Mouse (Mus musculus) yolk sac, embryonic 10.5 days (tissue): Measurements from ENCODE around the gene Dnajc6.

ENCODE experiments used
- DNase-seq: peaks from one replicate; pipeline ENCODE4 v3.0.0-alpha.2; 2017; ENCODE audit warnings: low spot score

Dnajc6 gene

DNA sequence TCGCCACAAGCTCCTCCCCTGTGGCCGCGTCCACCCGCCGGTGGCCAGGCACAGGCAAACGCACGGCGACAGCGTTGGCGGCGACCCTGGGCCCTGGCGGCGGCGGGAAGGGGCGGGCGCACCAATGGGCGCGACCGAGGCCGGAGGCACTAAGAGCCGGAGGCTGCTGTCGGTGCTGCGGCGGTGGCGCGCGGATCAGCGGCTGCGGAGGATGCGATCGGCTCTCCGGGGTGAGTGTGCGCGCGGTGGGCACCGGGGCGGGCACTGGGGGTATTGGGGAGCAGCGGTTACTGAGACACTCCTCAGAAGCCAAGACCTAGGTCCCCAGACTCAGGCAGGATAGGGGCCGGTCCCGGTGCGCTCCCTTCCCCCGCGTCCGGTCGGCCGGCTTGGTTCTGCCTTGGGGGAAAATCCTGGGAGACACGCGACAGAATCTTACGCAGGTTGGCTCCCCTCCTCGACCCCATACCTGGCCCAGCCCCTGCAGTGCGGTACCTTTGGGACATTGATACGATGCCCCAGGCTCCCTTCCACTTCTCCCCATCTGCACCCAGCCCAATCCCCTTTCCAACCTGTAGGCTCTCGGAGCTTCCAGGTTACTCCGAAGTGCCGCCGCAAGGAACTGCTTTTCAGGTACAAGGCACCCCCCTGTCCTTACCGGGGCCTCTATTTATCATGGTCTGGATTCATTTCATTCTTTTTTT is at the start of gene Dnajc6:
Dnajc6 (plus strand) TSS at position 115 of the 704 bp plus-strand sequence.
- DNase-seq, result peak; percentile 27

DNA sequence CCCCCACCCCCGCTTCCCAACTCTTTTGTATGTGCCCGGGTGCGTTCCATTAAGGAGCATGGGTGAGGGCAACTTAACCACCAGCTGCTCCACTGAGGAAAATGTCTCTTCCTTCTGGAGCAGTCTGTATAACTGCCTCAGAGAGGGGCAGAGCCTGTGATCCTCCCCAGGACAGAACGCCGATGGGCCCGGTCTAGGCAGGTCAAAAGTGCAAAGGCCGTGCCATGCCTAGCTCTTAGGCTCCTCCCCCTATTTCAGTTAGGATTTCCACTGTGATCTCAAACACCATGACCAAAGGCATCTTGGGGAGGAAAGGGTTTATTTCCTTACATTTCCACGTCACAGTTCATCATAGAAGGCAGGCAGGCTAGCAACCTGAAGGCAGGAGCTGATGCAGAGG is 47.7 kb upstream of the Dnajc6 start:
- peak; percentile 25 for DNase-seq

DNA sequence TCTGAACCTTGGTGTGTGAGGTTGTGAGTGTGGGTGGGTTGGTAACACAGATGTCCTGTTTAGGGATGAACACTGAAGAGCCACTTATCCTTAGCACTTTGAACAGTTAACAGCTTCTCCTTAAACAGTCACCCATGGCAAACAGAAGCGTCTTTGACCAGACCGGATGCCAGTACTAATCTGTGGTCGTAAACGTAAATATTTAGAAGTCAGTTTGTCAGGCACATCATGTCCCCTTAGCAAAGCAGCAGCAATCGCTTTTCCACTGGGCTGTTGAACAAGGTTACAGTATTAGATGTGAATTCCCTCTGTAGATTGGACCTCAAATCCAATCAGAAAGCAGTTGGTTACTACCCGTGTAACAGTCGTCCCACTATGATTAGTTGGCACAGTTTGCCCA is 47.1 kb upstream of the Dnajc6 start:
- no peak for DNase-seq

DNA sequence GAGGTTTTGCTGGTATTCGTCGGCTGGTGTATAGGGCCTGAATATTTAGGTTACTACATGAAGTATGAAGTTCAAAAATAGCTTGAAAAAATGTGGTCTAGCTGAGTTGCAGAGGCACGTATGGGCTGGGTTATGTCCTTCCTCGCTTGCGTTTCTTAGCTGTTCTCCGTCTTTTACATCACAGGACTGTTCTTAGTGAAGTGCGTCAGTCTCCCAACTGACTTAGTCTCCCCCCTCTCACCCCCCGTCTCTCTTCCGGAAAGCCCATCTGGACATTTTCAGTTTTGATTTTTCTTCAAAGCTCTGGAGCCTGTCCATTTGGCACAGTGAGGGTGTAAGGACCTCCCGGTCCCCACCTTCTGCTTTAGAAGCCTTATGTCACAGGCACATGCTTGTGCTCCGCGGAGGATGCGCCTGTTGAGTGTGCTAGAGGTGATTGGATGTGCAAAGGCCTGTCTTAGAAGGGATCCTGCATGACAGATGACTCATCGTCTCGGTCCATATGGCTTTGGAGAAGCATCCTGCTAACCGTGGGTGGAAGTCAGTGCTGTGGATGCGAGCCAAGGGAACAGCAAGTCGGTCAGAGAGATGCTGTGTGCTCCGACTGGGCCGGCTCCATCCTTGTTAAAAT is 46.2 kb upstream of the Dnajc6 start:
- DNase-seq, result no peak

DNA sequence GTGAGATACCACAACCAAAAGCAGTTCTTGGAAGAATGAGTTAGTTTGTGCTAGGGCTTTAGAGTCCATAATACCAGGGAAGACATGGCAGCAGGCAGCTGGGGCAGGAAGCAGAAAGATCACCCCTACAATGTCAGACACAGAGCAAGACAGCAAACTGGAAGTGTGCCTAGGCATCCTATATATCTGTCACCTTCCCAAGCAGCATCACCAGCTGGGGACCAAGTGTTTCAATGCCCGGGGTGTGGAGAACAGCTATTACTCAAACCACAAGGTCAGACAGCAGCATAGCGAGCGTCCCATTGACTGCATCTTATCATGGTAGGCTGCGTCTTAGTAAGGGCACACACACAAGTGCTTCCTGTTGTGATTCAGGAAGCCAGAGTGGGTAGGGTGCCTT is 45.4 kb upstream of the Dnajc6 start:
- DNase-seq, result no peak

DNA sequence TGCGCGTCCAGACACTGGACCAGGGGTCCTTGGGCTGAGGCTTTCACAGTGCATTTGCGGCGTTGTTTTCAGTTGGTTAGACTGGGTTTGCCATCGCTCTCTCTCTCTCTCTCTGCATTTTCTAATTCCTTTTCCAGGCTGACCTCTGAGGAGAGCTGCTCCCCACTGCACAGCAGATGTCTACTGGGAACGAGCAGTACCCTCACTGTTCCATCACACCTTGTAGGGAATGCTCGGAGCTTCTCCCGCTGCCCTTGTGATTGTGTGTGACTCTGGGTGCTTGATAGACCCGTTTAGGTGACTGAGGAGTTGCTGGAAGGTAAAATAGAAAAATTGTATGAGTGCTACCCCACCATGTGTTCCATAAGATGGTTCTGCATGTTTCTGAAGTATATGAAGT is 43.6 kb upstream of the Dnajc6 start:
- DNase-seq, result no peak

DNA sequence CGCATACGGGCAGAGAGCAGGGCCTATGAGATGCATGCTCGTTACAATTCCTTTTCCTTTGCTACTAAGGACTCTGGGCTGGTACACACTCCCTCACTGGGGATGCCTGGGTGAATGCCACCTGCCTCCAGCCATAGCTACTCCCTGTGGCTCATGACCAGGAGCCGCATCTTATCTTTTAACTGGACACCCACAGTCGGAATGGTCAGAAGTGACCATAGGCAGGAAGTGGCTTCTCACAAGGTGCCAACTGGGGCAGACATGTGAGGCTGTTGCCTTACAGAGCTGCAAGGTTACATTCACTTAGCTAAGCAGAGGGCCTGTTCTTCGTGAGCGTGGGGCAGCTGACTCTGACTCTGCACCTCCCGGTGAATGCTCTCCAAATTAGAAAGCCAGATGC is 39.3 kb upstream of the Dnajc6 start:
- DNase-seq, result no peak

DNA sequence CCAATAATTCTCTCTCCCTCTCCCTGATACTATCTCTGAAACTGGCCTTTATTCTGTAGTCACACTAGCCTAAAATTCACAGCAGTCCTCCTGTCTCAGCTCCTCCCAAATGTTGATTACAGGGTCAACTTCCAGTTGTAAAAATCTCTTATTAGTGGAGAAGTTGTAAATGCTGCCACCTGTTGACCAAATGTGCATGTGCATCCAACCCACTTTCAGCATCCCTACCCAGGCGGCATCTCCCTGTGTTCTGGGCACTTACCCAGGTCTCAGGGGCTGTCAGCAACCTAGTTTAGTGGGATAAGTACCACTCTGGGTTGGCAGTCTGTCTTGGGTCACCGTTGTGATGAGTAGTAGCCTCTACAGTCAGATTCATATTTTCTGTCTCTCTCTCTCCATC is 38.1 kb upstream of the Dnajc6 start:
- peak; percentile 35 for DNase-seq

DNA sequence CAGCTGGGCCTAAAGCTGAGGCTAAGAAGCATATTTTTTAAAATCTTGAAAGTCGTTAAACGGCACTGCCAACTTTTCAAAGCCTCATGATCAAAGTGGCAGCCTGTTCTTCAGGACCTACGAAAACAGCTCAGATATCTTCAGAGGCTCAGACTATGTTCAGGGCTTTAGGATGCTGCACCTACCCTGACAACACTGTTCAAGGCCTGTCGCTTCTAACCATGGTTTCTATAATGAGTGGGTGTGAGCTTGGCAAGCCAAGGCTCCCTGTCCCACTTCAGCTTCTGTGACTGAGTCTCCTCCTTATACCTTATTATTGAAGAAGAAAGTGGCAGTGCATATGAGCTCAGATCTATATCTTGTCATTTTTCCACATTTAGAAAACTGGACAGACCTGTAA is 37.1 kb upstream of the Dnajc6 start:
- DNase-seq, result no peak

DNA sequence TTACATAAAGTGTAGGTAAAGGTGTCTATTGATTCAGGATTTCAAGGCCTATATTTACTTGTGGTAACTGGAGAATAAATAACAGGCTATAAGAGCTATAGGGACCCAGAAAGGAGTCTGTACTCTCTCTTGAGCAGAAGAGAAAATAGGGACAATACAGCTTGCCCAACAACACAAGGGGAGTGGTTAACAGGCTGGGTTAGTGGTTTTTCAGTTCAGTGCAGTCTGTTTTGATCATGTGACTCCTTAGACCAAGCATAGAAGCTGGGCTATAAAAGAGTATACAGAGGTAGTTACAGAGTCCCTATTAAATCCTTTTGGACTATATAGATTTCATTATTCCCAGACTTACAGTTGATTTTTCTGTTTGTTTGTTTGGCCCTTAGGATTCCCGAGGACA is 36.3 kb upstream of the Dnajc6 start:
- DNase-seq, result no peak

DNA sequence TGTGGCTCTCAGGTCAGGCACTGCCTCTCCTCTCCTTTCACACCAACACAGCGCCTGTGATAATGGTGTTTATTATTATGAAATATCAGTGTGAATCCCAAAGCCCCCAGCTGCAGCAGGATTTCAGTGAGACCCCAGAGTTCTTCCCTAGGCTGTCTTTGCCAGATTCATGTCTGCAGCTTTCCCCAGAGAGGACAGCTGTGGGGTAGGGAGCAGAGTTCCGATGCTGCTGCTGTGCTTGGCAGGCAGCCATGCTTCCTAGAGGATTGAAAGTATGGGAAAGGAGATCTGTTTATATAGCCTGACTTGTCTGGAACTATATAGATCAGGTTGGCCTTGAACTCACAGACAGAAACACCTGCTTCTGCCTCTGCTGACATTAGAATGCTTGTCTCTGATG is 34.4 kb upstream of the Dnajc6 start:
- no peak for DNase-seq

DNA sequence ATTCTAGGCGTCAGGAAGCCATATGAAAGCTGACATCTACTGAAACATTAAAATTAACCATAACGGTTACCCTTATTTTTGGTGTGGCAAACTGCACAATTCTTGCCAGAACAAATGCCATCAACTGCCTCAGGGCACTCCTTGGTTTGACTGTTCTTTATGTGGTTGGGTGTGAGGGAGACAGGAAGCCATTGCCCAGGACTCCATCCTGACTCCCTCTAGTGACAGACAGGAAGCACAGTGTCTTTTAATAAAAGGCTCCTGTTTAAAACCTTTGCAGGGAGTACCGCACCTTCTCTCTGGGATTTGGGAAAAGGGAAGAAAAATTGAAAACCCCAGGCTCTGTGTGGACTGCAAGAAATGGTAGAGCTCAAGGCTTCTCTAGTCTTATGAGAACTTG is 30.2 kb upstream of the Dnajc6 start:
- no peak for DNase-seq

DNA sequence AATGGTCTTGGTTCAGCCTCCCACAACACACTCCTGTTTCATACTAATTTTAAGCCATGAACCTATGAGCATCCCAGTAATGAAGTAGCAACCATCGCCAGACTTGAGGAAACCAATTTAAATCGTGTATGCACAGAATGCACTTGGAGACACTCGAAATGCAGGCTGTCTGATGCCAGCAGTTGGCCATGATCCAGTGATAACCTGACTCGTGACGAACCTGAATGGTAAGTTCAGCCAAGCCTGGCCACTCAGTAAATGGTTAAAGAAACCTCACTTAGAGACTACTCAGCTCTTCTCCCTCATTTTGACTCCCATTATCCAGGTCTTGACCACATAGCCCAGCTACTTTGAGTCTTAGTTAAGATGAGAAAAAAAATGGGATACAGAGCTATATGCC is 27.2 kb upstream of the Dnajc6 start:
- no peak for DNase-seq

DNA sequence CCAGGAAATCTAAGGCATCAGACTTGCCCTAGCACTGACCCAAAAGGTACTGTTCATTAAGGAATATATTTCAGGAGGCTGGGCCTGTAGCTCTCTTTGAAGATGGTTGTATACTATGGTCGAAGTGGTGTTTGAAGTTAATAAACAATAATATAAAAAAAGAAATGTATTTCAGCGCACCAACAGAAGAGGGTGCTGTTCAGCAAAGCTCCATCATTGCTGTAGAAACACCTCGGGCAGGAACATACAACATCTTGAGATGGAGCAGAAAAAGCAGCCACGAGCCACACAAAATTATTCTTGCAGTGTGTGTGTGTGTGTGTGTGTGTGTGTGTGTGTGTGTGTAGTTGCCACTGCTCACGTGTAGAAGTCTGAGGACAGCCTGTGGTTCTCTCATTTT is 25.9 kb upstream of the Dnajc6 start:
- no peak for DNase-seq

DNA sequence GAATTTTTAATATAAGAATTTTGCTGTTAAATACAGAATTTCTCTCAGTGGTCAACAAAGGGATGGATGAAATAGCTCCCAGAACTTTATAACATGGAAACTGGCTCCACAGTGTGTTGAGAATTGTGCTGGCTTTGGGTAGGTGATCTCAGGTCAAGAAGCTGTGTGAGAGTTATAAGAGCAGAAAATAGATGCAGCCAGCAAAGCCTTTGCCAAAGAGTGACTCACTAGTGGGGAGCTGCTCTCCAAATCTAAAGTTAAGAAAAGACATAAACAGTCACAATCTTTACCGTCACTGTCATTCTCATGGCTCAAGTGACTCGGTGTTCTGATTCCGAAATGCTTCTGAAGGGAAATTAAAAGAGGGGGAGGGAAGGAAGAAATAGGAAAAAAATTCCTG is 23.7 kb upstream of the Dnajc6 start:
- DNase-seq, result no peak

DNA sequence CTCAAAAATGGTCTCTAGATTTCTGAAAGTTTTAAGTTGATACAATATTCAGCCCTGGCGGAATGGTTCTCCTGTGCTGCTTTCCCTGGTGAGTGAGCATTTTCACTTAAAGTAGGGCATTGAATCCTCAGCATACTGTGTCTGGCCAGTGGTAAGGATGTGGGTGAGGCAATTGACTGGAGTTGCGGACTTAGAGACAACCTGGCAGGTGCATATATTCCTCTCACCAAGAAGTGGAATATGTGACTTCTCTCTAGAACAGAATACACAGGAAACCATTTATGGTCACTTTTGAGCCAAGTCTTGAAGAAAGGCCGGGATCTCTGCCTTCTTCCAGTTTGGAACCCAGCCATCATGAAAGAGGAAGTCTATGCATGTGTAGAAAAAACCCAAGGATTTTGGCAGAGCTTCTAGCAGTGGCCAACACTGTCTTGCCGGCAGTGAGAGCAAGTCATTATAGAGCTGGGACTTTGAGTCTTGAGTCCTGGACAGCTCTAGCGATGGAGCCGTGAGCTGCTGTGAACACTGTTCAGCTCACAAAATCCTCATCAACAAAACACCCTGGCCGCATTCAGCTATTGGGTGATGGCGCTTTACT is 6.0 kb upstream of the Dnajc6 start:
- DNase-seq, result no peak

DNA sequence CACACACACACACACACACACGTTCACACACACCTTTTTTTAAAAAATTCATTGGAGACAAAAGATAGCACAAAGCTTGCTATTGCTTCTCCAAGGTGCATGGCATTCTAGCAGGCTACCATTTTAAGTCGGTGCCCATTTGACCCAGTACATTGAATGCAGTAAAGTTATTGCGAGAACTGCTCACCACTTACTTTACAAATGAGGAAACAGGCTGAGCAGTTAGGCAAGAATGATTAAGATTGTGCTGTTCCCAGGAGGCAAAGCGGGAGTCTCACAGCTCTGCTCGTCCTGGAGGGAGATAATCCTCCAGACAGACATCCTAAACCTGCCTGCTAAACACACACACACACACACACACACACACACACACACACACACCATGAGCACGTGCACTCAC is 4.7 kb upstream of the Dnajc6 start:
- DNase-seq, result no peak

DNA sequence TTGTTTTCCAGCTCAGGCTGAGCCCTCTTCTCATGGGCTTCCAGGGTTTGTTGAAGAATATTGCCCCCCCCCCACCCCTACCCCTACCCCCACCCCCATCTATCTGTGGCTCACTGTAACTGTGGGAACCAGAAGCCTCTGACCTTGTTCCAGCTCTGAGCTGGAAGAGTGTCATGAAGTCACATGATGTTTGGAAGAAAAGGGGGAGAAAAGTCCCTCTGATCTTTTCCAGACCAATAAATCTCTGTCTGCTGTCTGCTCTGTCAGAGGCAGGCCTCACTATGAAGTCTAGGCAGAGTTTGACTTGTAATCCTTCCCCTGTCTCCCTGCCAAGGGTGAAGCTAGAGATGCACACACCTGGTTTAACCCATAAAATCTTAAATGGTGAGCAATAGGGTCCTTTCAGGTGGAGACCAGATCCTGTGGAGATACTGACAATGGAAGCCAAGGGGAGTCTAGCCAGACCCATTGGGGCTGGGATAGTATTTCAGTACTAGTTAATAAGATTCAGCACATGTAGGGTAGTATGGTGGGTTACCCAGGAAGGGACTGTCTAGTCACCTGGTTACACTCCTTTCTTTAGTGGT is 2.7 kb upstream of the Dnajc6 start:
- no peak for DNase-seq

DNA sequence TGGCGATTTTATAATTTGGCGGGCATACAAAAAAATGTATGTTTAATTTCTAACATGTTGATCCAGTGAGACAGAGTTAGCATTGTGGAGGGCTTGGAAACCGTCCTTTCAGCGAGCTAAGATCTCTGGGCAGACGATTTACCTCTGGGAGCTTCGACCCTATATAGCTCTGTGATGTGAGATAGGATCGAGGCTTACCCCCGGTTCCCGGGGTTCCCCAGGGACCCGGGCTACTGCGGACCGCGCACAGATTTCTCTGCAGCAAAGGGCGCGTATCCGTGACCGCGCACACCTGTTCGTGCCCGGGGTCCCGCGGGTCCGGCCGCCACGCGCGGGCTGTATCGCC is 287 bp upstream of the Dnajc6 start:
- no peak for DNase-seq

DNA sequence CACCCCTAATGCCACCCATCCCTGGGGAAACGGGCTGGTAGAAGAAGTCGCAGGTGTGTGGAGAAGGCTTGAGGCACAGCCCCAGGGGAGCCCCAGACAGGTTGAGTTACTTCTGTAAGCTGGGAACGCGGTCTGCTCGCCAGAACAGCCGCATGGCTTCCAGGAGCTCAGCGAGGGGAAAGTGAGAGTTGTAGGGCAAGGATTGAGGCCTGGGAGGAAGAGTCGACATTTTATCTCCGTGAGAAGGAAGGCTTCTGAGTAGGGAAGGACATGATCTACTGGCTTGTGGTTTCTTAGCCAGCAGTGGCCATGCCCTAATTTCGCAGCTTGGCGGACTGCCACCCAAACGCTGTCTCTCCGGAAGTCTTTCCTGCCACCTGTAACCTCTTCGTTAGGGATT is 888 bp downstream of the Dnajc6 start:
- no peak for DNase-seq

DNA sequence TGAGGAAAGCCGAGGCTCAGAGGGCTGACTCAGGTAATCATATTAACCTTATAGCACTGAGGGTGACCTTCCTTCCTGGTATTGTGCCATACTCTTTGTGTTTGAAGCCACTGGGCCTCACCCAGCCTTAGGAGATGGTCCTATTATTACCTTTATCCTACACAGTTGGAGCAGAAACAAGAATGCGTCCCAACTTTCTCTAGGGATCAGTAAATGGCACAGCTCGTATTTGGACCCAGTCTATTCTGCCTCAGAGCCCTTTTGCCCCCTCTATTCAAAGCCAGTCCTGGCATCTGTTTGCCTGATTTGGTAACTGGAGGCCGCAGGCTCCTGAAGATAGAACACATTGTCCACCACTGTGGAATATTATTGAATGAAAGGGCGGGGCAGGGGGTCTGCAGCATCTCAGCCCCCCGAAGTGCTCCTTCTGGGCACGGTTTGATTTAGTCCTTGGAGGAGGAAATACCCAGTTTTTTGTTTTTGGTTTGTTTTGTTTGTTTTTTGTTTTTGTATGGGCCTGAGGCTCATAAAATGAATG is 8.1 kb downstream of the Dnajc6 start:
- no peak for DNase-seq

DNA sequence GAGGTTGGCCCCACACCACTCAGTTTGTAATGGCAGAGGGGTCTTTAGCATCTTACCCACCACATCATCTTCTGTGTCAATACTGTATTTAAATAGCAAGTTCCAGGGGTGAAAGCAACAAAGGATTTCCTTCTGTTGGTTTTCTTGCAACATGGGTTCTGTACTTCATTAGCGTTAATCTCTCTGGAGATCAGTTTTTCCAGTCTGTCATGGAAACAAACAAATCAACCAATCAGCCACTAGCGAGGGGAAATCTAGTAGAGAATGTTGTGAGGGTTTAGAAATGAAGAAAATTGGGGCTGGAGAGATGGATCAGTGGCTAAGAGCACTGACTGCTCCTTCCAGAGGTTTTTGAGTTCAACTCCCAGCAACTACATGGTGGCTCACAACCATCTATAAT is 9.5 kb downstream of the Dnajc6 start:
- DNase-seq, result no peak

DNA sequence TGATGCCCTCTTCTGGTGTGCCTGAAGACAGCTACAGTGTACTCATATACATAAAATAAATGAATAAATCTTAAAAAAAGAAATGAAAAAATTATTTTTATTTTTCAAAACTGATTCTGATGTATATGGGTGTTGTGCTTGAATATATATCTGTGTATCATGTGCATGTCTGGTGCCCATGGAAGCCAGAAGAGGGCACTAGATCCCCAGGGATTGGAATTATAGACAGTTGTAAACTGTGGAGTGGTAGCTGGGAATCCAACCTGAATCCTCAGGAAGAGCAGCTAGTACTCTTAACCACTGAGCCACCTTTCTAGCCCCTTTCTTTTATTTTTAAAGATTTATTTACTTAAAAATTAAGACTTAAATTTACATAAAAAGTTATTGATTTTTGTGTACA is 9.9 kb downstream of the Dnajc6 start:
- no peak for DNase-seq
